Mouse (Mus musculus) testis, adult 2 months (tissue): Measurements from ENCODE around the gene Epas1.

Source experiments
- CTCF ChIP-seq: fragments of 200-500 bp; IDR thresholded peaks from 2 replicates; pipeline ENCODE4 v1.5.1; 2012; ENCODE audit warnings: low read depth, mild to moderate bottlenecking, inconsistent platforms, low read length, moderate library complexity; ENCODE audit not compliant: control insufficient read depth, insufficient read depth, insufficient replicate concordance
- POLR2A ChIP-seq: fragments of 200-500 bp; IDR thresholded peaks from 2 replicates; pipeline ENCODE4 v1.6.1; 2012; ENCODE audit warnings: low read depth, mild to moderate bottlenecking, inconsistent platforms, low read length, moderate library complexity; ENCODE audit not compliant: control insufficient read depth

DNA sequence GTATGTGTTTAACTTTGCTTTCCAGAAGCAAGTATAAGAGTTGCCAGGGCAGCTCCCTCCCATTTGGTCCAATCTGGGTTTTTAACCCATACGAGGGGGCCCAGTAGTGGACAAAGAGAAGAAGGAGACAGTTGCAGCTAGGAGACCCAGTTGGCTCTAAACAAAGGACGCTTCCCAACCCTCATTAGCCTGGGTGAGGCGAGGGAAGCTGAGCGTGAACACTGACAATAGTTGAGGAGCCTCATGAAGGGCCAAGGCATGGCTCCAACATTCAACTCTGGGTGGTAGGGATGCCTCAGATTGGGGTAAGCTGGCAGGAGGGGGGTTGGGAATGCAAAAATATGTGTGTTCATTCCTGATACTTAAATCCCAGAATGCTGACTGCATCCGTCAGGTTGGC is 85.8 kb downstream of the Epas1 start:
- TF ChIP-seq CTCF (no peak), POLR2A (no peak)
